Mouse (Mus musculus): Measurements from ENCODE around the gene Klf13.

DNA sequence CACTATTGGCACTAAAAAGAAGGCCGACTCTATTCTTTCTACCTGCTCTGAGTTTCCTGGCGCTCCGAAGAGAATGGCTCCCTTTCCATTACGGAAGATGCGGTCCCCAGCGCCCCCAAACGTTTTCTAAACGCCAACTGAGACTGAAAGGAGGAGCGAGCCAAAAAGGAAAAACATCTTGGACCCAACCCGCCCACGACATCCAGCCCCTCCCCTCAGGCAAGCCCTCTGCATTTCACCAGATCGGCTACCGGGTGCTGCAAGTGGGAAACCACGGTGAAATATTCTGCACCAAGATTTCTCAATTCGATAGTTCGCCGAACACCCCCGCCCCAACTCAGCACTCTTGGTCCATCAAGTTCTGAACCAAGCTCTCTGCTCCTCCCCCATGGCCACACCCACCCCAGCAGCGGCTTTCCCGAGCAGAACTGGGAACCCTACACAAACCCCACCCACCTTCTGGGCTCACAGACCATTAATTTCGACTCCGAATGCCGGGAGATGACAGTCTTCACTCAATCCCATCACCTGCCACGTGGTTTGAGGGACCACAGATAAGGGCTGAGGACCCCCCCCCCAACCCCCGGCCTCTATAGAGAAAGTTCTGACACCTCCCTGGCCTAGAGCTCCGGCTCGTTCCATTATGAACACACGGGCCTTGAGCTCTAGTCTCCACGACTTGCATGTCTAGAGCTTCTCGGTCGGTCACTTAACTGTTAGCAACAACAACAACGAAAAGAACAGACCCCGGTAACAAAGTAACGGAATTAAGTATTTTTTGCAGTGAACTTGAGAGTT lies 2.3 kb downstream of the Klf13 start:
- no peak for TF ChIP-seq POLR2A (IDR thresholded peaks at IDR 0.05; ENCODE audit: extremely low read depth, insufficient read depth, low read length)
- TF ChIP-seq CTCF (IDR thresholded peaks at IDR 0.05; ENCODE audit: extremely low read depth, insufficient read depth, low read length), result peak; percentile 34; the same call in 1 of the 2 replicates
